Mouse (Mus musculus) embryonic facial prominence, embryonic 12.5 days (tissue): Measurements from ENCODE around the gene Gm10306. TPM values are rescaled to one million over a fixed set of nuclear protein-coding genes. Genes with fewer than 3 reads are reported as not detected.

Source experiments
- polyA plus RNA-seq: library from polyadenylated mRNA; unstranded; fragments of >200 nt; fragmentation: Nextera tagmentation; extraction: Ambion mirVana; gene quantifications from 2 replicates; pipeline ENCODE4 v1.2.1, GENCODE M21; 2016

Gene Gm10306
- polyA plus RNA-seq, 1 experiment from 2014 or later: not detected

Other genes with a start within 250 kb of the Gm10306 start
- gene Caap1, start 250 bp downstream of the Gm10306 start, polyA plus RNA-seq: 32.0 and 33.2 TPM in 2 replicates
- 83.8 and 90.1 TPM in 2 replicates for gene Plaa, start 46.7 kb downstream of the Gm10306 start, polyA plus RNA-seq
- gene Ift74, start 57.9 kb downstream of the Gm10306 start, polyA plus RNA-seq: 50.3 and 50.8 TPM in 2 replicates
- 1.4 and 1.7 TPM in 2 replicates for gene Lrrc19, start 93.6 kb downstream of the Gm10306 start, polyA plus RNA-seq
- 9.8 and 10.8 TPM in 2 replicates for gene Tek, start 182.7 kb downstream of the Gm10306 start, polyA plus RNA-seq